Mouse (Mus musculus) cerebellum, adult 2 months (tissue): ENCODE results near the gene Gldc.
"Not testable (repeated sequence)": the region's sequence is repeated elsewhere in the genome, so short reads cannot be mapped to it uniquely, and the experiment has no call there.

Experiments used
- CTCF ChIP-seq: fragments of 200-500 bp; IDR thresholded peaks from 2 replicates; pipeline ENCODE4 v1.5.1; 2011; ENCODE audit warnings: low read depth, mild to moderate bottlenecking, control low read depth, low read length, moderate library complexity, borderline replicate concordance; ENCODE audit not compliant: insufficient read depth
- POLR2A ChIP-seq: fragments of 200-500 bp; IDR thresholded peaks from 2 replicates; pipeline ENCODE4 v1.6.1; 2011; ENCODE audit warnings: low read length, control low read depth, borderline replicate concordance; ENCODE audit not compliant: insufficient read depth

- TF ChIP-seq POLR2A, CTCF: not testable (repeated sequence)
Observed at GRCm38 (mm10) chr19:30215736-30216135, 40.5 kb upstream of the Gldc start.
